ENCODE assay signal across 10 mouse cellular contexts in genomic region chr16:93626745-93627144, GRCm38 (mm10). TPM values are rescaled to one million over a fixed set of nuclear protein-coding genes. Genes with fewer than 3 reads are reported as not detected.
DNase-seq lines count a peak whose midpoint lies in the region; ATAC-seq and TF ChIP-seq lines count a peak whose summit lies in the region.
"Had no signal": no experiment of that assay in that cellular context is flagged by ENCODE, and none has a peak within 500 bp of the region (broad histone marks: within the 10 kb centered on the region; RNA-seq: fewer than 3 reads in every experiment).

No protein-coding gene starts in this region.

- no peaks in the 10 kb centered on the region for H3K4me1 ChIP-seq in lung, adult 2 months (ENCODE audit: control insufficient read depth, insufficient read depth, low read length)
- no peaks in the 10 kb centered on the region for H3K4me1 ChIP-seq in thymus, adult 2 months (replicated peaks; ENCODE audit: control insufficient read depth, insufficient read depth, low read length)
- H3K4me1 ChIP-seq: limb, embryonic 13.5 days had no signal

- peak; percentile 86 for ATAC-seq in frontal cortex, adult (ENCODE audit: low TSS enrichment)

- TF ChIP-seq CTCF in lung, adult 2 months (IDR thresholded peaks at IDR 0.05; ENCODE audit: insufficient read depth, low read length), result peak; percentile 68
- TF ChIP-seq CTCF in thymus, adult 2 months (IDR thresholded peaks at IDR 0.05; ENCODE audit: borderline replicate concordance, control insufficient read depth, extremely low read depth, insufficient read depth, low read length, poor library complexity), result no peak

- no peaks in the 10 kb centered on the region for H3K36me3 ChIP-seq in thymus, adult 2 months (ENCODE audit: control insufficient read depth, insufficient read depth, low read length)
- H3K36me3 ChIP-seq: limb, embryonic 13.5 days had no signal

- 6% methylated on average over 1 of the region's 1 CpGs for WGBS in lung, adult 2 months
- WGBS in thymus, adult 2 months, result 15% methylated on average over 1 of the region's 1 CpGs

- no peak for TF ChIP-seq POLR2A in lung, adult 2 months (IDR thresholded peaks at IDR 0.05; ENCODE audit: borderline replicate concordance, extremely low read depth, low read depth, low read length)
- TF ChIP-seq POLR2A in thymus, adult 2 months (IDR thresholded peaks at IDR 0.05; ENCODE audit: control insufficient read depth, extremely low read depth, insufficient read depth, low read length, poor library complexity), result no peak

- no peak overlapping the region for H3K27ac ChIP-seq in thymus, adult 2 months (ENCODE audit: control insufficient read depth, insufficient read depth, low read length)
- H3K27ac ChIP-seq: limb, embryonic 13.5 days had no signal

- no peaks in the 10 kb centered on the region for H3K27me3 ChIP-seq in thymus, adult 2 months (ENCODE audit: control insufficient read depth, insufficient read depth, low read length)
- H3K27me3 ChIP-seq: limb, embryonic 13.5 days had no signal

- no peak for DNase-seq in frontal cortex, postnatal 10 days (ENCODE audit: low spot score in 2 of 2)
- DNase-seq in lung, adult 2 months, result peak; percentile 25
- DNase-seq in lung, postnatal 25 days (ENCODE audit: low spot score), result no peak
- peak; percentile 33 for DNase-seq in adrenal gland, postnatal 25 days
- DNase-seq in lung, postnatal 14 days, result peak; percentile 41
- DNase-seq in gastrocnemius, adult 8-10 months (ENCODE audit: low spot score in 2 of 2), result no peak
- no peak for DNase-seq in thymus, adult 2 months
- DNase-seq: gastrocnemius, postnatal 25 days had no signal

- no peak overlapping the region for H3K4me3 ChIP-seq in lung, adult 2 months (replicated peaks; ENCODE audit: extremely low read depth, low read depth, low read length)
- no peak overlapping the region for H3K4me3 ChIP-seq in thymus, adult 2 months (ENCODE audit: control insufficient read depth, insufficient read depth, low read length)
- H3K4me3 ChIP-seq: limb, embryonic 13.5 days had no signal

RNA-seq across cellular contexts. Expression of gene Gm5678, which starts 1.2 kb away (rescaled TPM):
- polyA plus RNA-seq in lung, adult 2 months (2012; rRNA removed), result not detected in 2 replicates
- total RNA-seq in adrenal gland, postnatal 25 days (2021), result 4.6 and 6.9 TPM in 2 replicates
- 1 to 10 TPM in 3 of 4 experiments, under 1 TPM in 1; 0.96 to 1.7 (median 1.1) TPM for total RNA-seq in gastrocnemius, adult 8-10 months (2022)
- polyA plus RNA-seq in thymus, adult 2 months (2012; rRNA removed), result 0.14 TPM in 1 of 2 replicates, not detected in the other
- polyA plus RNA-seq: limb, embryonic 13.5 days had no signal

RNA-seq across cellular contexts. Expression of gene Cbr1, which starts 21.1 kb away (rescaled TPM):
- 90.6 and 96.5 TPM in 2 replicates for polyA plus RNA-seq in lung, adult 2 months (2012; rRNA removed)
- 81.4 and 98.4 TPM in 2 replicates for total RNA-seq in adrenal gland, postnatal 25 days (2021)
- total RNA-seq in gastrocnemius, adult 8-10 months (2022), result 10 to 100 TPM; 25.0 to 27.4 (median 26.2) TPM
- 88.0 and 92.0 TPM in 2 replicates for polyA plus RNA-seq in thymus, adult 2 months (2012; rRNA removed)

RNA-seq across cellular contexts. Expression of gene Setd4, which starts 22.9 kb away (rescaled TPM):
- polyA plus RNA-seq in lung, adult 2 months (2012; rRNA removed), result 6.2 and 6.7 TPM in 2 replicates
- 8.7 and 12.5 TPM in 2 replicates for total RNA-seq in adrenal gland, postnatal 25 days (2021)
- under 1 TPM; 0.48 to 0.74 (median 0.67) TPM for total RNA-seq in gastrocnemius, adult 8-10 months (2022)
- 39.2 and 39.7 TPM in 2 replicates for polyA plus RNA-seq in thymus, adult 2 months (2012; rRNA removed)

RNA-seq across cellular contexts. Expression of gene Cbr3, which starts 56.3 kb away (rescaled TPM):
- 25.7 and 31.6 TPM in 2 replicates for polyA plus RNA-seq in lung, adult 2 months (2012; rRNA removed)
- total RNA-seq in adrenal gland, postnatal 25 days (2021), result 6.2 and 7.4 TPM in 2 replicates
- 1 to 10 TPM in 3 of 4 experiments, under 1 TPM in 1; 0.89 to 1.6 (median 1.4) TPM for total RNA-seq in gastrocnemius, adult 8-10 months (2022)
- polyA plus RNA-seq in thymus, adult 2 months (2012; rRNA removed), result 6.6 and 8.9 TPM in 2 replicates

Comparison
In these comparisons a context has a peak if more than half of its experiments do, and no peak if none do; other contexts are left out.
1. DNase-seq: peak in lung, adult 2 months (single experiment), adrenal gland, postnatal 25 days (single experiment) and lung, postnatal 14 days (single experiment); none in frontal cortex, postnatal 10 days (0 of 2), lung, postnatal 25 days (single experiment), gastrocnemius, adult 8-10 months (0 of 2) and thymus, adult 2 months (single experiment).